Mouse (Mus musculus) right cerebral cortex, postnatal 36 days (tissue): ENCODE results near the gene Htr7.

Experiments used
- DNase-seq, 2 experiments: peaks; one replicate each; pipeline ENCODE4 v3.0.0; 2022; ENCODE audit warnings: low spot score in 2 of 2, mixed read lengths in 1 of 2

Gene Htr7

DNA sequence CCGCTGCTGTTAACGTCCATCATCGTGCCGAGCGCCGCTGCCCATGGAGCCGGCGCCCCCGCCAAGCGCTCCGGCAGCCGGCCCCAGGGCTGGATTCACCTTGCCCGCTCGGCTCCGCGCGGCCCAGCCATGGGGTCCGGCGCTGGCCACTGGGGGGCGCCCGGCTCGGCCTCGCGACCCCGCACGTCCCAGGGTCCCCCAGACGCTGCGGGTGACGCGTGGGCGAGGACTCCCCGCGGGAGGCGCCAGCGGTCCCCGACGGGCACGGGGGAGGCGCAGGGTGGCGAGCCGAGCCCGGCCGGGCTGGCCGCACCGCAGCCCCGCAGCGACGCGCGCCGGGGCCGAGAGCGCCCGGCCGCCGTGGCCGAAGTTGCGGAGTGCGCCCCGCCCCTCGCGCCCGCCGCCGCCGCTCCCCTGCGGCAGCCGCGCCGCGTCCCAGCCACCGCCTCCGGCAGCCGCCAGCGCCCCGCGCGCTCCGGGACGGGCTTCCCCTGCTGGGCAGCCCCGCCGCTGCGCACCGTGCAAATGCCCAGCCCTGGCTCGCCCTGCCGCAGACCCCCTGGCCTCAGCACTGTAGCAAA is at the start of gene Htr7:
Gene Htr7, minus strand, starts transcription at position 277 of the 581 bp plus-strand sequence.
- DNase-seq, result peak; percentile 3

DNA sequence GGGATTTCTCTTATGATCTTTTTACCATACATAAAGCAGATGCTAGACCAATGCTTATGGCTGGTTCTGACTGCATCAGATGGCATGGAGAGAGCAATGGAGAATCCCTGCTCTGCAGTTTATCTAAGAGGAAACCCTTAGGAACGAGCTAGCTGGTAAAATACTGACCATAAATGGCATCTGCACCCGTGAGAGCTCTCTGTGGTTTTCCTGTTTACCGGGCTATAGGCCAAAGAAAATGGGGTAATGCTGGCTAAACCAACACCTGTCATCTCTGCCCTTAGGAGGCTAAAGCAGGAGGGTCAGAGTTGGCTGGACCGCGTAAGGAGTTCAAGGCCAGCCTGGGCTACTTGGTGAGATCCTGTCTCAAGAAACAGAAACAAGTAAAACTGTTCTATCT is 46.6 kb upstream of the Htr7 start:
- DNase-seq, result no peak

DNA sequence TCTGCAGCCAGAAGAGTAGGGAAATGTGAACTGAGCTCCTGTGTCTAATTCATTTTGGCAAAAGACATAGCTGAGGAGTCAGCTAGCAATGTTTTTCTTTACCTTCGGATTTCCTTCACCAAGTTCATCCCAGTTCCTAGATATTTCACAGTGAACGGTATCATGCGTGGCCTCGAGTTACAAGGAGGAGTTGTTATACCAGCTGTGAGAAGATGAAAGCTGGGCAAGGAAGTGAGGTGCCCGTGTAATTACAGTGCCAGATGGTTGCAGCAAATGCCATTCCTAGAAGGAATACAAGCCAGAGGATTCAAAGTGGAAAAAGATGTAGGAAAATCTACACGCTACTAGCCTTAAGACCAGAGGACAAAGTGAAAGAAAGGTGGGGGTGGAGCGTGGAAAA is 41.6 kb upstream of the Htr7 start:
- no peak for DNase-seq

DNA sequence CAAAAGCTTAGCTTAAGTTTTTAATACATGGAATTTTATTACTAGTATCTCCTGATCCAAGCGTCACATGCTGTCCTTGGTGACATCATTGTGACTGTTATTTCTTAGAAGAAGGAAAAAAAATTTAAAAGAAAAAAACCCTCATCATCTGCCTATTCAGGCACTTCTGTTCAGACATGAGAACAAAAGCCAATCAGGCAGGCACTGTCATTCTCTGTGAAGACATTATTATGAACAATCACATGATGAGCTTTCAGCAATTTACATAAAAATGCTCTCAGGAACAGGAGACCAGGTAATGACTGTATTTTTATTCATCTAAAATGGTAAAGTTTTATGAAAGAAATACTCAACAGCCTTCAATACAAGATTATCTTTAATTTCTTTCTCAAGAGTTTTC is 41.0 kb upstream of the Htr7 start:
- no peak for DNase-seq

DNA sequence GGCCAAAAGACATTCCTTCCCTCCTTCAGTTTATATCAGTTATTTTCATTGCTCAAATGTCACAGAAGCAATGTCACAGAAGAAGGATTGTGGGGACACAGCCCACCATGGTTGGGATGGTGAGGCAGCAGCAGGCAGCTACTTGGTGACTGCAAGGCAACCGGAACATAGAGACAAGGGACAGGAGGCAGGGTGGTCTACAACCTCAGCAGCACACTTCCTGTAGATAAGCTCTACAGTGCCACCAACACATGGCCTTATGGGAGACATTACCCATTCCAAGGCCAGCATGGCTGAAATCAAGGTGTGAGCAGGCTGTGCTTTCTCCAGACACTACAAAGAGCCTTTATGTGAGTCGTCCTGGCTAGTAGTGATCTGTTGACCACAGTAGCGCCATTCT is 39.9 kb upstream of the Htr7 start:
- no peak for DNase-seq

DNA sequence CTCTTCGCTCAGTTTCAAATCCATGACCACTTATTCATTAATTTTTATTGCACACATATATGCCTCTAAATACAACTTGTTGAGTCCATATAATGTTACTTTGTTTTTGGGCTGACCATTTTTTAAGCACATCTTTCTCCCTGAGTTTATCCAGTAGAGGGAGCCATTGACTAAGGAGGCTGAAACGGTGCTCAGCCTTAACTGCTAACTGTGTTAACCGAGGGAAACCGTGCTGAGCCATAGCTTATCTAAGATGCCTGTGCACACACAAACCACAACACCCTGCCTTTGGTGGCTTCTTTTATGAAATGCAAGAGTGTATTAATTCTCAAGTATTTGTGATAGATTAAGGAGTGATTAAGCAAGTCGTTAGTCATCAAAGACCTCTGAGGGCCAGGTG is 33.5 kb upstream of the Htr7 start:
- DNase-seq, result no peak

DNA sequence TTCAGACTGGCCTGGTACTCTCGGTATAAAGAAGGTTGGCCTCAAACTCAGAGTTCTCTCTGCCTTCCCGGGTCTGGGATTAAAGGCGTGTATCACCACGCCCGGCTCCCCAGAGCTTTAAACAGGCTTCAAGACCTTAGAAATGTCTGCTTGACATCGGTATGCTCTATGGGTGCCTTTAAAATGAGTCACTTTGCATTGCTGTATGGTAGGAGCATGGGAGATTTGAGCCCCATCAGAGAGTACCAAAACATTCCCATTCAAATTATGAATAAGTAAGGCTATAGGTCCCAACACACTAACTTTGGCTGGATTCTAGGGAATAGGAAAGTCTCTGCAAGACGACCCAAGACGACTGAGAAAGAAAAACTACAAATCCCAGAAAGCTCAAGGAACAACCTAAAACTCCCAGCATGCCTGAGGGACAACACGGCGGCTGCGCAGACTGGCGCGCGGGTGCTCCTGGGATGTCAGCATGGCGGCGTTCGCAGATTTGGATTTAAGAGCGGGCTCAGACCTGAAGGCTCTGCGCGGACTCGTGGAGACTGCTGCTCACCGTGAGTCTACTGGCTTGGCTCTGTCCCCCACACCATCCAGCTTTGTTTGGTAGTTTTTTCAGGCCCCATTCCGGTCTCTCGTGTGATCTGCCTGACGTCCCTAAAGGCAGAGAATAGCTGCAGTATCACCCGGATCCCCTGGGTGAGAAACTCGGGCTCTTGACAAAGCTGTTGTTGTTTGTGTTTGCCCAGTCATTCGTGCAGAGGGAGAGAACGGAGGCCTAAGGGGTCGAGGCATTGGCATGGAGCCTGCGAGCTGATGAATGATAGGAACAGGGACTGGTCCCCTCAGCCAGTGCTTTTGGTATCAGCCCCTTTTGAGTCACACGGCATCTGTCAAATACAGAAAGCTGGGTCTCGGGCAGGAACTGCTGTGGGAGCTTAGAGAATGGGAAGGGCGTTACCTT is 26.2 kb upstream of the Htr7 start, which contains the start of gene Rpp30:
Gene Rpp30, plus strand, starts transcription at position 455 of the 964 bp plus-strand sequence.
- DNase-seq, result peak; percentile 78 to 82

DNA sequence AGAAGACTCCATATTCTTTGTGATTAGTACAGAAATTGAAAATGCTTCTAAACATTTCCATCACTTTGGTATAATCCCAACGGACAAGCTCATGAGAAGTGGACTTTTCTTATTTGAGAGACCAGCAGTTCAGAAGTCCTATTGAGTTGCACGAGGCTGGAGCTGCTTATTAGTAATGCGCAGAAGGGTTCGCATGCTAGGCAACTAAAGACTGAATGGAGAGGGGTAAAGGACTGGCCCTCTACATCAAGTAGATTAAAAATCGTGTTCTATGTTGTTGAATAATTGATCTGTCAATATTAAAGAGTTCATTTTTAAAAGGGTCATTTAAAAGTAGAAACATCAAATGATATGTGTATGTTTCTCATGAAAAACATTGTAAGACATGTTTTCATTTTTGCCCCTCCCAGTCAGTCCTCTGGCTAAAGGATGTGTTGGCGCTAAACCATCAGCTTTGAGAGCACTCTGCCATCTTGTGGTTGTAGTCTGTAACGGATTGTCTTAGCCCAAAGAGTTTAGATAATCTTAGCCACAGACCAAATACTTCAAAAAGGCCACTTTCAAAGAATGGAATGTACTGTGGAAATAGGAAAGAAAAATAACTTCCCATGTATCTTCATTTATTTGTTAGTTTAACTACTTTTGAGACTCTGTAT is 25.4 kb upstream of the Htr7 start:
- DNase-seq, result no peak

DNA sequence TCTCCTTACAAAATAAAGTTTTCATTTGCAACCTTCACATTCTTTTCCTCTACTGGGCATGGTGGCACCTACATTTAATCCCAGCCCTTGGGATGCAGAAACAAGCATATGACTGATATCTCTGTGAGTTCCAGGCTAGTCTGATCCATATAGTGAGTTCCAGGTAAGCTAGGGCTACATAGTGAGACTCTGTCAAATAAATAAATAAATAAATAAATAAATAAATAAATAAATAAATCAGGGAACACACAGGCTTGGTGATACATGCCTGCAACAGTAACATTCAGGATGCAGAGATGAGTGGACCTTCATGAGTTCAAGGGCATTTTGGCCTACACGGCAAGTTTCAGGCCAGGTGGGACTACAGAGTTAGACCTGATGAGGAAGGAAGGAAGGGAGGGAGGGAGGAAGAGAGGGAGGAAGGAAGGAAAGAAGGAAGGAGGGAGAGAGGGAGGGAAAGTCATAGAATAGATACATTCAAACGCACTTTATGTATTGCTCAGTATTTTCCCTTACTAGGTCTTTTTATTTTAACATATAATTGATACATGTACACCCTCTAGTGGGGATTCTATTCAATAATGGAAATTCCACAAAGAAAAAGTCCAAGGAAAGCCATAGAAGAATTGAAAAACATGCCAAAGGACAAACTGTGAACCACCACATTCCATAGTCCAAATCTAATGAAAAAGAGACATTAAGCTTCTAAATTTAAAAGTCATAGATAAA is 5.7 kb upstream of the Htr7 start:
- no peak for DNase-seq

DNA sequence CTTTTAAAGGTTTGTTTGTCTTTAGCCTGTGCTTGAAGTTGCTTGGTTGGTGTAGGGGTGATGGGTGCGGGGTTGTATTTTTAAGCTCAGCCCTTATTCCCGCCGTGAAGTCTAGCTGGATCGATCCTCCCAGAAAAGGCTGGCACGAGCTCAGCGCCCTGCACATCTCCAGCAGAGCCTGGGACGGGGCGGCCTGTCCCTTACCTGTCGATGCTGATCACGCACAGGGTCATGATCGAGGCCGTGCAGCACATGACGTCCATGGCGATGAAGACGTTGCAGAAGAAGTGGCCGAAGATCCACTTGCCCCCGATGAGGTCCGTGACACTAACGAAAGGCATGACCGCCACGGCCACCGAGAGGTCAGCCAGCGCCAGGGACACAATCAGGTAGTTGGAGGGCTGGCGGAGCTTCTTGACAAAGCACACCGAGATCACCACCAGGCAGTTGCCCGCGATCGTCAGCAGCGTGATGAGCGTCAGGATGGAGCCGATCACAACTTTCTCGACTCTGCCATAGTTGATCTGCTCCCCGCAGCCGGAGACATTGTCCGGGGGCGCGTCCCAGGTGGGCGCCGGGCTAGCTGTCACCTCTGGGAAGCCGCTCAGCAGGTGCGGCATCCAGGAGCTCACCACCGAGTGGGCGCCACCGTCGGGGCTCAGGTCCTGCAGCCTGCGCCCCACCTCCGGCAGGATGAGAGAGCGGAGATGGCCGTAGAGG is 645 bp downstream of the Htr7 start:
- peak in 1 of 2 experiments; percentile 3 for DNase-seq

DNA sequence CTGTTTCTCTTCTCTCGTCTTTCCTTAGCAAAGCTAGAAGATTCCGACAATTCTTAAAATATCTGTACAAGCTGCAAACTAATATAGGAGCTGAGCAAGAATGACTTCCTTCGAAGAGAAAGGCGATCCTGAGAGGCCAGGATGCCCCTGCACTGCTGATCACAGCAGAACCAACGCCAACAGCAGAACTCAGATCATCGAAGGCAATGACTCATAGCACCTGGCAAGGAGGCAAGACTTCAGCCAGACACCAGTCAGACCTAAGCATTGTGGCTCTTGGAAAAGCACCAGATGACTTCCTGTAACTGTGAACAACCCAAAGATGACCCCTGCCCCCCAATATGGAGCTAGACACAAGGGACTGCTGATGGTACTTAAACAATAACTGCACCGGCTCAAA is 11.3 kb downstream of the Htr7 start:
- no peak for DNase-seq

DNA sequence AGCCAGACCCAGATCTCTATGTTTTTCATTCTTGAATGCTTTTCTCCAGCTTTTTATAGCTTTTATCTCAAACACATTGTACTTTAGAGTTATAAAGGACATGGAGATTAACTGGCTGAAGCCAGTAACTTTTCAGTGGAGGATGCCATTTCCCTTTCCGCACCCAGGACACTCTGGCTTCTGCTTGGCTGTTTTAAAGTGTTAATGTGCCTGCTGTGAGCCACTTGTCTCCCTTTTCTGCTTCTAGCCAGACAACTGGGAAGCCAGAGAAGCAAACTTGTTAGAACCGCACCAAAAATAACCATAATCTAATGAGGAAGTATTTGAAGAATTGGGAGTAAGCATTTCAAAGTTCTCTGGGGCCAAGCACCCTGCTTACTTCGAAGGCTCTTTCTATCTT is 42.5 kb downstream of the Htr7 start:
- no peak for DNase-seq

DNA sequence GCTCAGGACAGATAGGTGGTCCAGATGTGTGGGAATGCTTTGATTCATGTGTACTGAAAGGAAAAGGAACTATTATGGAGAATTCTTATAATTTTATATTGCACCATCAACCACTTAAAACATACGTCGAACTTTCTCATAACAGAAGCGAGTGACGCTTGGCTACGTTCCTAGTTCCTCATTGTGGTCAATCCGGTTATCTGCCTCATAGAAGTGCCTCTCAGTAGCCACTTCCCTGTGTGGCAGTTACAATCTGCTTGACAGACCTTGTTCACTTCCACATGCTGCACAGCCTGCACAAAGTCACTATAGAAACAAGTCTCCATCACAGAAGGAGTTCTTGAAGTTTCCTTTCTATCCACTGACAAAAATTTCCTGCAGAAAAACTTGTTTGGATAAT is 51.0 kb downstream of the Htr7 start:
- DNase-seq, result no peak

DNA sequence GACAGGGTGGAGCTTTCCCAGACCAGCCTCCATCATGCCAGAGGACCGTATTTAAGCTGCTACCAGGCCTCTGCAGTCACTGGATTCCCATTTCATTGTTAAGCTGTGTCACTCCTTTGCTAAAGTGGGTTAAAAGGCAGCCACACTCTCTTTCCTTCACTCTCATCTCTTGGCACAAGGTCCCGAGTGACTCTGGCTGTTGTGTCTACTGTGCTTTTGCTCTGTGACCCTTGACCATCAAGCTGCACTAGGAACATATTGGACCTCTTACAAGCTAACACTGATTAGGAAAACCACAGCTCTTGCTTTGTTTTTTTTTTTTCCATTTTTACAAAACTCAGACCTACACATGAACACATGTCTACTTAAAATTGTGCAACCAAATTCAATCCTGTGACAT is 52.3 kb downstream of the Htr7 start:
- DNase-seq, result no peak

DNA sequence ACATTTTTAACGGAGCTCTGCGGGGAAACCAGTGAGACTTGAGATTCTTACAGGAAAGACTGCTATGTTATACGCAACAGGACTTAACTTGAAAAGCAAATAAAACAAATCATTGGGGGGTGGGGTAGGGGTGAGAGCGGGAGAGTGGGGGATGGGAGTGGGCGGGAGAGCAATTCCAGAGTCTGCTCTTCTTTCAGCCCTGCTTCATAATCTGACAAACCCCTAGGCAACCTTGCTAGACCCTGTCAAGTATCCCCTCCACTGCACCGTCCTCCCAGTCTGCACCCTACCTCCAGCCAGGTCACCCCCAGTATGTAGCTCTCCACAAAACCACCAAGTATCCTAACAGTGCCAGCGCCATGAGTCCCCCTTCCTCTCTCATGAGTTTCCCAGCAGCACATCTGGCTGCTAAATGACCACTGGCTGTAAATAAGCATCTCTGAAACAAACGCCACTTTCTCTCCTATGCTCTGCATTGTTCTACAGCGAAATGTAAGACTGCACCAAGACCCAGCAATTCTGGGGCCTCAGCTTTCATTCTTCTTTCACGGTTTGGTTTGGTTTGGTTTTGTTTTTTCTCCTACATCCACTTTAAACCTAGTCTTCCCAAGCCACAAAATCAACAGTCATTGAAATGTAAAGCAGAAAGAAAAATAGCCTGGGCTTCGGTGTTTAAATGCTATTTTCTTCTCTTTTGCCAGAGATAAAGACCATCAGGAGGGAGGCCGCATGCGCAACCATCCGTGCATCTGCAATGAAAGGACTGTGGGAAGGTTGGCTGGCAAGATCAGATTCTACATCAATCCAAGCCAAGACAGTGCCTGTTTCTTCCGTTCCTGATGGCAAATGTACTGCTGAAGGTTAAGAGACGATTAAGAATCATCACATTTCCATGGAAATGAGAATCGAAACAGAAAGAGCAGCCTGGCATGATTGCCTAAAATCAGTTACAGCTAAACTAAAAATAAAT is 54.5 kb downstream of the Htr7 start:
- DNase-seq, result no peak

DNA sequence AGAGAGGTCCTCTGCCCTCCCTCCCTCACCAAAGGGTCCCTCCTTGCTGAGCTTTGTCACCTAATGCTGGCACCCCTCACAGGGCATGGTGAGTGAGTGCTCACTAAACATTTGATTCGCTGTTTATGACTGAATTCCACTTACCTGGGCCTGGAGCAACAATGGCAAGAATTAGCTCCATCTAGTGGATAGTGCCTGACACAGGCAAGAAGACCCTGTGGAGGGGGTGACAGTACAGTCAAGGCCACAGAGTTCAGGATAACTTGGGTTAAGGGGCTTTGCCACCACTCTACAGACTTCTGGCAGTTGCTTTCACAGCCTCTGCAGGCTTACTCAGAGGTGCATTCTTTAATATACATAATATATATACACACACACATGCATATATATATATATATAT is 55.8 kb downstream of the Htr7 start:
- DNase-seq, result no peak

DNA sequence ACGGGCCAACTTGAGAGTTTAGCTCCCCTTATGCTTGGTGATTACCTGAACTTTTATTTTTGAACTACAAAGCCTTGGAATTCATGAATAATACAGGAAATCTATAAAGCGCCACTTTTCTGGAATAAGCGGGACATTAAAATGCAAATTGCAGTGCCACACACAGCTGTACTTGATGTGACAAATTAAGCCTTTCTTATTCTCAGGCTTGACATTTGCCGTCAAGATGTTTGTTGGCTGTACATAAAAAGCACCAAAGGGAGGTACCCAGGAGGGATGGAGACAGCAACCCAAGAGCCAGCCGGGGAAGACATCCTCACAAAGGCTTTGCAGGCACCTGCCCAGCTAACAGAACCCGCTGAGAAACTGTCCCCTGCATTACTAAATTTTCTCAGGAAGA is 56.4 kb downstream of the Htr7 start:
- no peak for DNase-seq

DNA sequence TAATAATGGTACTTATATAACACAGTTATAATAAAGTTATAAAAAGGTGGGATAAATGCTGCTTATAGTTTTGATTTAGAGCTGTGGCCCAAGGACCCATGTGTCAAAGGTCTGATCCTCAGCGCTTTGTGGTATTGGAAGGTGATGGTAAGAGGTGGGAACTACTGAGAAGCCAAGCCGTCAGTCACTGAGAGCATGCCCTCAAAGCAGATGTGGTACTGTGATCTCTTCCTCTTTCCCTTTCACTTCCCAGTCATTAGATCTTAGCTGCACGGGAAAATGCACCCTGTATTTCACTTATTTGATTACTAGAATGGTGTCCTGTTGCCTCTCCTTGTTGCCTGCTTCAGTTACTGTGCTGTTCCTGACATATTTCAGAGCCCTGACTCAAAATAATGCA is 59.9 kb downstream of the Htr7 start:
- DNase-seq, result no peak

DNA sequence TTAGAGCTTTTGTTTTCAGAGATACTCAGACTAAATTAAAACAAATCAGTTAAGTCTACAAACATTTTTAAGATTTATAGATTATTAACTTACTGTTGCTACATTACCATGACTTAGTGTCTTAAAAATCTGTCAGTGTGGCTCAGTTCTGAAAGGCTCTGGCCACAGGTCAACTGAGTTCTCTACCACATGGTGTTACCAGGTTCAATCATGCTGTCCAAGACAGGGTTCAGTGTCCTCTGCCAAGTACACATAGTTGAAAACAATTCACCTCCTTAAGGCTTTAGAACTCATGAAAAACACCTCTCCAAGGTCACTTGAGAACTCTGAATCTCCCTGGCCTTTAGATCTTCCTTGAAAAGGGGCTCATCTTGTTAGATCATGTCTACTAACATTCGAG is 69.8 kb downstream of the Htr7 start:
- DNase-seq, result no peak

DNA sequence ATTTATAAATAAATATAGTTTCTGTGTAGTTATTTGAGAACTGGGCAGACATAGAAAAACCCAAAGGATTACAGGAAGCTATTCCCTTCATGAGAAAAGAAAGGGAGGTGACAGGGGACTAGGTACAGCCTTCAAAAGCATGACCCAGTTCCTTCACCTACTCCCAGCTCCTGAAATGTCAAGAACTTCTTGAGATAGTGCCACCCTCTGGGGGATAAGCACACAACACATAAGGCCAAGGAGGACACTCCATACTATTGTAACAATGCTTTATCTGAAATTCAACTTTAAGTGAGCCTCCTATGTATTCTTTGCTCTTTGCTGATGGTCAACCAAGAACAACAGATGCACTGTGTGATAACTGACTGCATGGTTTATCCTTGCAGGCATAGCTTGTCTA is 82.6 kb downstream of the Htr7 start:
- no peak for DNase-seq
